Mouse (Mus musculus) large intestine, adult 2 months (tissue): ENCODE measurements around the gene Qrich2. TPM values are rescaled to one million over a fixed set of nuclear protein-coding genes. Genes with fewer than 3 reads are reported as not detected.
"Not testable (repeated sequence)": the region's sequence is repeated elsewhere in the genome, so short reads cannot be mapped to it uniquely, and the experiment has no call there.

ENCODE experiments used
- DNase-seq: peaks from one replicate; pipeline ENCODE4 v3.0.0-alpha.2; 2012; ENCODE audit warnings: low read depth, low spot score
- WGBS: fragments of 180-500 bp; shearing (Covaris S2); methylation state at CpG from one replicate; pipeline ENCODE4 v1.1.7; 2018; 5-methylcytosine and 5-hydroxymethylcytosine counted together
- polyA plus RNA-seq: library from polyadenylated mRNA; depleted of rRNA; stranded (reverse); fragments of >200 nt; gene quantifications from 2 replicates; pipeline ENCODE4 v1.2.3, GENCODE M21; 2012

The Qrich2 gene
- polyA plus RNA-seq, 1 experiment: 0.11 TPM

DNA sequence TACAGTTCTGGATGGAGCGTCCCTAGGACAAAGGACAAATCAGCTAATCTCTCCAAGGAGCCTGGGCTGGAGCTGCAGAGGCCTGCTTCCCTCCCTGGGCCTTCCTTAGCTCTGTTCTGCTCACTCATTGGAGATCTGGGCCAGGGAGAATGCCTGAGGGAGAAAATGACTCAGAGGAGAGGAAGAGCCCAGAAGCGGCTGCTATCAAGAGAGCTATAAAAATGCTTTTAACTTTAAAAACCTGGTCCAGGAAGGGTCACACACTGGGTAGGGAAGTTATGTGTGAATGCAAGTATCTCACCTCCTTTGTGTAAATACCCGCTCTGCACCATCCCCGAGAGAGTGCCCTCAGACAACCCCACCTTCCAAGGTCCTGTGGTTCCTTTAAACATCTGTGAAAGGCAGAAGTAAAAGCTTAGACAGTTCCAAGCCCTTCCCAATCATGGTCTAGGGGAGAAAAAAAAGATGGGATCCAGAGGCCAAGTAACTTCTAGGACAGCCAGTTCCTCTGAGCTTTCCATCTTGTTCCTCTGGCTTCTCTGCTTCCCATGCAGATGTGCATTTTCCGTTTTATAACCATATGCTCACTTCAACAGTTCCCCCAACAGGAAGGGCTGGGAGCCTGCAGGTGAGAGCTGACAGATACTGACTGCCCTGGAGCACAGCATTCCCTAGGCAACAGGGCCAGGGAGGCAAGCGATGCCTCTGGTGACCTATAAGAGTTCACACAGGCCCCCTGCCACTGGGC, 49.7 kb downstream of the Qrich2 start:
- WGBS: 42% methylated on average over 6 of the region's 6 CpGs
- no peak for DNase-seq

GRCm38 (mm10) chr11:116413631-116414022, 52.4 kb downstream of the Qrich2 start:
- 69% methylated on average over 4 of the region's 4 CpGs for WGBS
- DNase-seq: no peak

- 3% methylated on average over 82 of the region's 82 CpGs for WGBS
- no peak for DNase-seq
These were observed 53.0 kb downstream of the Qrich2 start, which contains the start of gene Rnf157 for GRCm38 (mm10) chr11:116412904-116413630. Rnf157 (minus strand) TSS chr11:116413032.

DNA sequence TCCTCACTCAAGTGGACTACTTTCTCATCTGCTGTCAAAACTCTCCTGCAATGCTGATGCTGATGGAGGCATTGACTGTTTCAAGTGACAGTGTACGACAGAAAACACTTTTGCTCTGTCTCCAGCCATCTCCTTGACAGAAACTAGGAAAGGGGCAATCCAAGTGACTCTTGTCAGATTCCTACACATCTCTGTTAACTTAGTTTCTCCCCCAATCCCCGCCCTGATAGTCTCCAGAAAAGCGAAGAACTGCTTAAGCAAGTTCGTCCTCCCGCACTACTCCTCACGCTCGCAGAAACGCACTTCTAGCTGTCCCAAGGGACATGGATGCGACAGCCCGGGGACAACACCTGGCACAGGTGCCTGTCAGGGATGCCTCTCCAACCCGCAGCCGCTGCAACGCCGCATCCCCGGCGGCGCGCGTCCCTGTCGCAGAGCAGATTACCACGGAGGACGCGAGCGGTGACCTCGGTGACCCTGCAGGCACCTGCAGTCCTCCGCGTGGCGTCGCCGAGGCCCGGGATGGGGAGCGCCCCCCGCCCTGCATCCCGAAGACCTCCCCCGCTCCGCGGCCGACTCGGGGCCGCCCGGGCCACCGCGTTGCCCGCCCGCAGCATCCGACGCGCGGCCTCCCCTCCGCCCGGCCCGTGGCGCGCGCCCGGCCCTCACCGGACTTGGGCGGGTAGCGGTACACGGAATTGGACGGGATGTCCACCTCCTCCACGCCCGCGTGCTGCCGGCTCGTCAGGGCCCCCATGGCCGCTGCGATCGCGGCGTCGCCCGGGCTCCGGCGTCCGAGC, 53.8 kb downstream of the Qrich2 start:
- DNase-seq: no peak
- 2% methylated on average over 76 of the region's 76 CpGs for WGBS

- no peak for DNase-seq
- WGBS: 68% methylated on average over 6 of the region's 6 CpGs
These were observed 54.5 kb downstream of the Qrich2 start for GRCm38 (mm10) chr11:116411582-116411981.

DNA sequence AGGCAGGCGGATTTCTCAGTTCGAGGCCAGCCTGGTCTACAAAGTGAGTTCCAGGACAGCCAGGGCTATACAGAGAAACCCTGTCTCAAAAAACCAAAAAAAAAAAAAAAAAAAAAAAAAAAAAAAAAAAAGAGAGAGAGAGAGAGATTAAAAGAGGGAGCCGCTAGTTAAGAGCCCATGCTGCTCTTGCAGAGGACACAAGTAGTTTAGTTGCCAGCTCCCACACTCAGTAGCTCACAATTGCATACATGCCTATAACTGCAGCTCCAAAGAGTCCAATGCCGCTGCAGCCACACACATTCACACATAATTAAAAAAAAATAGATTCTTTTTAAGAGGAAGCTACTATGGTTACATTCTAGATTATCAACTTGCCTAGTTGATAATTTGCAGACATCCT, 55.6 kb downstream of the Qrich2 start:
- 92% methylated on average over 4 of the region's 4 CpGs for WGBS
- not testable (repeated sequence) for DNase-seq

GRCm38 (mm10) chr11:116409008-116409407, 57.0 kb downstream of the Qrich2 start:
- WGBS: 96% methylated on average over 3 of the region's 3 CpGs

DNA sequence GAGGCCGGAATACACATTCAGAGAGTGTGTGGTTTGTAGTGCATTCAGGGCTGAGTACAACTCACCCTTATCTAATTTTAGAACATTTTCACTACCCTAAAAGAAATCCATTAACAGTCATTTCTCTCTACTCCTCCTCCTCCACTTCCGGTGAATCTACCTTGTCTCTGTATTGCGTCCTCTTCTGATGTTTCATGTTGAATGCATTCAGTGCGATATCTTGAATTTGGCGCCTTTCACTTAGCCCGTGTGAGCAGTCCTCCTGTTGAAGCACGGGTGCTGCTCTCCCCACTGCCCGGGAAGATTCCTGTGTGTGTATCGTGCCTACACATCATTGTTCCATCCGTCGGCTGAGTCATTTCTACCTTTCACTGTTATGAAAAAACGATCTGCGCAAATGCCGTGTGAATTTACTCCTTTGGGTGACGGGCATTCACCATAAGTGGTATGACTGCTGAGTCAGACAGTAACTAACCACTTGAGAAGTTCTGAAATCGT, 59.8 kb downstream of the Qrich2 start:
- 89% methylated on average over 16 of the region's 16 CpGs for WGBS
- no peak for DNase-seq

More at GRCm38 (mm10) chr11:116409008-116409407, 57.0 kb downstream of the Qrich2 start:
- DNase-seq: no peak

DNA sequence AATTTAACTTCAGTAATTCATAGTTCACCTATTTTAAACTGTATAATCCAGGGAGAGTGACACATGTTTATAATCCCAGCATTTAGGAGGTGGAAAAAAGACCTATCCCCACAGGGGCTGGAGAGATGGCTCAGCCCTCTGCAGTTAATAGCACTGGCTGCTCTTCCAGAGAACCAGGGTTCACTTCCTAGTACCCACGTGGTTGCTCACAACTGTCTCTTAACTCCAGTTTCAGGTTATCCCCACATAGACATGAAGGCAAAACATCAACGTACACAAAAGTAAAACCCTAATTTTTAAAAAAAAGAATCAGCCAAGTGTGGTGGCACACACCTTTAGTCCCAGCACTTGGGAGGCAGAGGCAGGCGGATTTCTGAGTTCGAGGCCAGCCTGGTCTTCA, 60.4 kb downstream of the Qrich2 start:
- DNase-seq: no peak
- 77% methylated on average over 4 of the region's 4 CpGs for WGBS

DNA sequence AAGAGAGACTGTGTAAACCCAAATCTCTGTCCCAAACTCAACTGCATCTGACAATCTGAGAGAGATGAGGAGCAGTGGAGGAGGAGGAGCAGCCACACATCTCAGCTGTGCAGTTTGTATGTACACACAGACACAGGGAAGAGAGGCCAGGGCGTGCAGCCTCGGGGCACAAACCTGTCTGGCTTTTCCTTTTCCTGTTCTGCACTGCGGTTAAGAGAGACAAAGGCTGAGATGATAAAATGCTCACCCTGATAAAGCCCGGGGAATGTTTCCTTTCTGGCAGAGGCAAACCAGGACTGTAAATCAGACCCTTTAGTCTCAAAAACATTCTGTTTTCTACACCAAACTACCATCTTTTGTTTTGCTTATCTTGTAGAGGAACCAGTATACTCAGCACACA, 65.5 kb downstream of the Qrich2 start:
- WGBS: 9% methylated on average over 4 of the region's 4 CpGs
- DNase-seq: no peak

DNA sequence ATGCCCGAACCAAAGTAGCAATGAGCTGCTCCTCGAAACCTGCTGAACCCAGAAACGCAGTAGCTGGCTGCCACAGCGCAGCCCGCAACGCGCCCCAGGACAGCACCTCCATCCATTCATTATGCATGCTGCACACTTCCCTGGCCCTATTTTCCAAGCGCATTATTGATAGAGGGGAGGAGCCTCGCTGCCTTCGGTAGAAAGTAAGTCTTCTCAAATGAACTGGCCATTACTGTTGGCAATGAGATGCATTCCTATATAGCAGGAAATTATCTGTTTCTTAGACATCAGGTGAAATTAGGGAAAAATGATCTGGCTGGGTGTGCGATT, 67.7 kb downstream of the Qrich2 start:
- no peak for DNase-seq
- WGBS: 87% methylated on average over 11 of the region's 11 CpGs

GRCm38 (mm10) chr11:116397517-116398347, 68.3 kb downstream of the Qrich2 start:
- DNase-seq: no peak
- 59% methylated on average over 8 of the region's 8 CpGs for WGBS

- WGBS: 96% methylated on average over 3 of the region's 3 CpGs
- no peak for DNase-seq
These were observed 69.1 kb downstream of the Qrich2 start for GRCm38 (mm10) chr11:116396934-116397330.

- DNase-seq: no peak
- WGBS: 83% methylated on average over 11 of the region's 11 CpGs
These were observed 69.6 kb downstream of the Qrich2 start for GRCm38 (mm10) chr11:116396276-116396933.

GRCm38 (mm10) chr11:116394769-116395168, 71.3 kb downstream of the Qrich2 start:
- no peak for DNase-seq
- whole genome bisulfite sequencing: 55% methylated on average over 4 of the region's 4 CpGs
